Mouse (Mus musculus) B cell, adult 62 days (primary cell): ENCODE results near the gene Psrc1. TPM values are rescaled to one million over a fixed set of nuclear protein-coding genes. Genes with fewer than 3 reads are reported as not detected.

Experiments used
- total RNA-seq: library from RNA; stranded (reverse); gene quantifications from 4 replicates; pipeline ENCODE4 v1.2.4, GENCODE M21; 2023

The Psrc1 gene
- 0.35 to 2.1 TPM (median 0.72 TPM) in 4 replicates for total RNA-seq

GRCm38 (mm10) chr3:108383485-108384354 is at the start of gene Psrc1:
Gene Psrc1, plus strand, starts transcription at chr3:108383839.

DNA sequence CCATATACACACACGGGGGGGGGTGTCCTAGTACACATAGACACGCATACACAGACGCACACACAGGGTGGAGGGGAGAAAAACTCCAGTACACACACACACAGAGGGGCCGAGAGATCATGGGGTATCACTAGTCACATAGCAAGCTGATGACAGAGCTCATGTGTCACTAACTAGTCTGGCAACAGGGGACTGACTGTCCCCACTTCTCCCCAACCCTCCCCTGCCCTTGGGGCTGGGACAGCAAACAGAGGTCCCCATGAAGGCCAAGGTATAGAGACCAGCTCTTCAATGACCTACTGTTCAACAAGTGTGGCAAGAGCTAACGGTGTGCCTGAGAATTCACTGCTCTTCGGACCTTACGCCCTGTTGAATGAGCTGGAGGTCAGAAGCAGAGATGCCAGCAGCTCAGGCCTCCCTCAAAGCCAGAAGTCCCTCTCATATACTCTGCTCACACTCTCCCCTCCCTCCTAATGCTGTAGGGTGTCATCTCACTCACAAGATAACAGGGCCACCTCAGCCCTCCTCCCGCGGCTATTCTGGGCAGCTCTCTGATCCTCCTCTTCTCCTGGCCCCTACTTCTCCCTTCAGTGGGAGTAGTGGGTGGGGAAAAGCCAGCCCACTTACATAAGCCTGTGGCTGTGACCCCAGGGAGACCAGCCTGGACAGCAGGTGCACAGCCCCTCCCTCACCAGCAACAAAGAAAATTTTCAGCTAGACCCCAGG is 19.2 kb upstream of the Psrc1 start, which contains the start of gene Mybphl:
Gene Mybphl (plus strand): TSS at position 642 of the 726 bp plus-strand sequence.

GRCm38 (mm10) chr3:108414857-108415830 is 31.5 kb downstream of the Psrc1 start, which contains the start of gene Celsr2:
Gene Celsr2, minus strand, starts transcription at chr3:108415552.

Other genes with a start within 250 kb of the Psrc1 start
- gene Gnai3, start 237.7 kb upstream of the Psrc1 start, total RNA-seq, result 65.9 to 72.0 TPM (median 67.8 TPM) in 4 replicates
- gene Gpr61, start 229.0 kb upstream of the Psrc1 start, total RNA-seq, result not detected in 4 replicates
- gene Amigo1, start 197.5 kb upstream of the Psrc1 start, total RNA-seq, result 1.8 to 2.7 TPM (median 1.9 TPM) in 4 replicates
- gene Cyb561d1, start 182.6 kb upstream of the Psrc1 start, total RNA-seq, result 27.9 to 29.8 TPM (median 28.9 TPM) in 4 replicates
- gene Atxn7l2, start 172.9 kb upstream of the Psrc1 start, total RNA-seq, result 35.2 to 39.3 TPM (median 36.6 TPM) in 4 replicates
- not detected in 4 replicates for gene Sypl2, start 157.2 kb upstream of the Psrc1 start, total RNA-seq
- gene Psma5, start 126.9 kb upstream of the Psrc1 start, total RNA-seq, result 34.7 to 42.4 TPM (median 36.7 TPM) in 4 replicates
- gene Sort1, start 99.8 kb upstream of the Psrc1 start, total RNA-seq, result 0.54 to 0.67 TPM (median 0.60 TPM) in 4 replicates
- not detected in 4 replicates for gene Mybphl, start 18.9 kb upstream of the Psrc1 start, total RNA-seq
- gene Celsr2, start 31.7 kb downstream of the Psrc1 start, total RNA-seq, result 4.4 to 6.8 TPM (median 4.9 TPM) in 4 replicates
- 116 to 136 TPM (median 133 TPM) in 4 replicates for gene Sars, start 61.4 kb downstream of the Psrc1 start, total RNA-seq
- gene 1700013F07Rik, start 150.3 kb downstream of the Psrc1 start, total RNA-seq, result not detected in 4 replicates
- 0.09 to 0.13 TPM in 2 of 4 replicates, not detected in the others for gene 5330417C22Rik, start 152.7 kb downstream of the Psrc1 start, total RNA-seq
- gene Tmem167b, start 178.6 kb downstream of the Psrc1 start, total RNA-seq, result 39.8 to 42.2 TPM (median 40.4 TPM) in 4 replicates
- 29.1 to 36.1 TPM (median 34.6 TPM) in 4 replicates for gene Taf13, start 187.9 kb downstream of the Psrc1 start, total RNA-seq
- gene Wdr47, start 207.4 kb downstream of the Psrc1 start, total RNA-seq, result 17.0 to 30.3 TPM (median 21.7 TPM) in 4 replicates